Mouse (Mus musculus): ENCODE measurements at regions not wholly inside any gene's neighbourhood (a gene's known extent, or its start where the extent isn't known, plus 50 kb on each side); places are given as distances from the start of the nearest gene placed in this dataset.
A peak's percentile ranks its signal among the peaks of the same experiment; 100 is the strongest.
"Not testable (repeated sequence)": the region's sequence is repeated elsewhere in the genome, so short reads cannot be mapped to it uniquely, and the experiment has no call there.

DNA sequence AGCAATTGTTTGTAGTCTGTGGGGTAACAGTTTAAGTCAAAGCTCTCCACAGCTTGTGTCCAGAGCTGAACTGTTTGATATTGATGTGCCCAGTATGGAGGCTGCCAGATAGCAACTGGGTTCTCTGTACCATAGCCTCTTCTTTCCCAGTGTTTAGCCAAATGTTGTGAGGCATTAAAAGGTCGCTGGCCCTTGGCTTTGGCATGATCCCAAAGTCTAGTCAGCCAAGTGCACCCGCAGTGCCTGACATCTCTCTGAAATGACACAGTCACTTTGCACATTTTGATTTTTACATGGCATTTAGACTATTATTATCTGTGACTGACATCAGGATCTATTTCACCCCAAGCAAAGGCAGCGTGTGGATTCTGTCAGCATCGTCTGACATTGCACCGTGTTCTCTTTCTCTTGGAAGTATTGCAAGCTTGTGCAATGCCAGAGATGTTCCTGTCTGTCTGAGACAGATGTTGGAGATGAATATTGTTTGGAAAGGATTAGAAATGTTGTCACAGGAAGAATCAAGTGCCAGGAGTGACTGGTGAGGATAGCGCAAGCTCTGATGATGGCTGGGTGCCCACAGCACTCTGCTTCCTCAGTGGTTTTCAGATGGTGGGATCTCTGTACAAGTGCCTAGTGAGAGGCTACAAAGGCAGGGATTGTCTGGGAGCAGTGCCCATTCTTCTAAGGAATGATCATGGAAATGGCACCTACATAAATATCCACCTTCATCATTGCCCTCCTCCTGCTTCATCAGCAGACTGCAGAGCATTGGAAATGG is 289.3 kb upstream of the Shh start:
- no peak for DNase-seq

DNA sequence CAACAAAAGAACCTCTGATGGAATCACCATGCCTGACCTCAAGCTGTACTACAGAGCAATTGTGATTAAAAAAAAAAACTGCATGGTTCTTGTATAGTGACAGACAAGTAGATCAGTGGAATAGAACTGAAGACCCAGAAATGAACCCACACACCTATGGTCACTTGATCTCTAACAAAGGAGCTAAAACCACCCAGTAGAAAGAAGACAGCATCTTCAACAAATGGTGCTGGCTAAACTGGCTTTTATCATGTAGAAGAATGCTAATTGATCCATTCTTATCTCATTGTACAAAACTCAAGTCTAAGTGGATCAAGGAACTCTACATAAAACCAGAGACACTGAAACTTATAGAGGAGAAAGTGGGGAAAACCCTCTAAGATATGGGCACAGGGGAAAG is 284.8 kb upstream of the Shh start:
- DNase-seq = not testable (repeated sequence)

- DNase-seq = no peak
Measured at GRCm38 (mm10) chr5:28734768-28735167, 267.7 kb upstream of the Shh start.

GRCm38 (mm10) chr5:28722067-28722466 is 255.0 kb upstream of the Shh start:
- DNase-seq = no peak

- DNase-seq = no peak
Measured at GRCm38 (mm10) chr5:28714978-28715377, 247.9 kb upstream of the Shh start.

DNA sequence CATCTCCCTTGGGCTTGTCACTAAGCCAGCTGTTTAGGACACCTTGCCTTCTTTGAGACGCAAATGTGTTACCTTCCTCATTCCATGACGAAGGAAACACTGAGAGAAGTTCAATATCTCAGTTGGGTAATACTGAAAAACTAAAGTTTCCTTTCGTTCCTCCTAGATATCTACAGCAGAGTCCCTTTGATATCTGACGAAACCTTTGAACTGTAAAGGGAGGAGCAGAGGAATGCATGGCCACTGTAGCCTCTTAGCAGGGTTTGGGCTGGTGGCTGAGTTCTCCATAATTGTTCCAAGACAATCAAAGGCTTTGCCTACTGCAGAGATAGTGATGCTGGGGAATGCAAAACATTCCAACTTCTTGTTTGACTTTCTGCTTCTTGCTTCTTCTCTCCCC is 243.5 kb upstream of the Shh start:
- no peak for DNase-seq

DNA sequence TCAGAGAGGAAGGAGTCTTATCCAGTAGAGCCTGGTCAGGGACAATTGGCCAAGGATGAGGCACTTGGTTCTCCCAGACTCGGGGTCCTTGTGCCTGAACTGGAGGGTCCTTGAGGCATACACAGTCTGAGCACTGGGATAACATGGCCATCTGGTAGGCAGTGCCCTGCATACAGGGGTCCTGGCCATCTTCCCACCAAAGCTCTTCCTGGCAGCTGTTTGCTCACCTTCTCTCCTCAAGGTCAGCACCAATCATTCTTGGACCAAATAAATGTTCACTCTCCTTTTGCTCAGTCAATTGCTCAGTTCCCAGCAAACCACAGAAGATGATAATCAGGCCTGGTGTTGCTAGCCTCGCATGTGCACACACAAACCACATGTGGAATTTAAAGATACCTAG is 242.6 kb upstream of the Shh start:
- DNase-seq = no peak

- DNase-seq = no peak
Measured at GRCm38 (mm10) chr5:28704359-28704758, 237.3 kb upstream of the Shh start.

GRCm38 (mm10) chr5:28696966-28697365 is 229.9 kb upstream of the Shh start:
- DNase-seq = no peak

DNA sequence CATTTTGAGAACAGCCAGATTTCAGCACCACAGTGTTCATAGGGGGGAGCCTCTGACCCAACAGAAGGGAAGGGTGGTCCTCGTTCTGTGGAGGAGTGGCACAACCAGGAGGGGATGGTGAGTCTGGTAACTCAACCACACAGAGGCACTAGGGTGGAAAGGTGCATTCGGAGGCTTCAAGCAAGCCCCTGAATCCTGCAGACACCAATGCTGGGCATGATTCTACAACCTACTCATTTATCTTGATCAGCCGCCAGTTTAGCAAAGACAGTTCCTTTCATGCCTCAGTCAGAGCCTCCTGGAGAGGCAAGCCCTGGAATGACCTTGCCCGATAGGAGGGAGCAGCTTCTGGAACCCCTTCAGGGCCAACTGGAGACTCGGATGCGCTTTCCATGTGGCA is 223.1 kb upstream of the Shh start:
- no peak for DNase-seq

DNA sequence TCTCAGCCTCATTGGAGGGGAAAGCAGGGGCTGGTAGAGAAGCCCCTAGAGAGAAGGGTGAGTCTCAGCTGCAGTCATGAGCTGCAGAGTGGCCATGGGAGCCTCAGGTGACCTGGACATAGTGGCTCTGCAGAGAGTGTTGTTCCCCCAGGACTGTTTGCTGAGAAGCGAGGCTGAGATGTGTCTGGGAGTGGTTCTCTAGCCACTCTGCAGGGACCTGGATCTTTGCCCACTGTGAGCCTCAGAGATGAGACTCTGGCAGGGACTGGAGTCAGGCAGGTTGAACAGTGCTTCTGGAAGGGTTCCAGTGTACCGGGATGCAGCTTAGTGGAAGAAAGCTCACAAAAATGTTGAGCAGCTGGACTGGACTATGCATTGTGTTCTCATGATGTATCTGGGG is 222.6 kb upstream of the Shh start:
- DNase-seq = no peak

DNA sequence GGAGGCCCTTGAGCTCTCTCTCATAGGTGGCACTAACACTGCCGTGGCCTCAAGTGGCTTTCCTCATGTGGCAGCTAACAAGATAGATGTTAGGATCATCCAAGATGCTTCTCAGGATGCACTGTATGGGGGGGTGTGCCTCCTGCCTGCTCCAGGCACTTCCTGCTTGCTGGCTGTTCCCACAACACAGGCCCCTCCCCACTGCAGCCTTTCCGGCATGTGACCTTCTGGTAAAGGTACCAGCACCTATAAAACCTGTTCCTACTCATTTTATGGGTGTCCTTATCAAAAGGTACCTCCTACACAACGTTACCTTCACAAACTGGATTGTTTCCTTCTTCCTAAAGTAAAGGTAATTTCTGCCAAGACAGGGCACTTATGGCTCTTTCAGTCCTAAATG is 222.1 kb upstream of the Shh start:
- DNase-seq = no peak

DNA sequence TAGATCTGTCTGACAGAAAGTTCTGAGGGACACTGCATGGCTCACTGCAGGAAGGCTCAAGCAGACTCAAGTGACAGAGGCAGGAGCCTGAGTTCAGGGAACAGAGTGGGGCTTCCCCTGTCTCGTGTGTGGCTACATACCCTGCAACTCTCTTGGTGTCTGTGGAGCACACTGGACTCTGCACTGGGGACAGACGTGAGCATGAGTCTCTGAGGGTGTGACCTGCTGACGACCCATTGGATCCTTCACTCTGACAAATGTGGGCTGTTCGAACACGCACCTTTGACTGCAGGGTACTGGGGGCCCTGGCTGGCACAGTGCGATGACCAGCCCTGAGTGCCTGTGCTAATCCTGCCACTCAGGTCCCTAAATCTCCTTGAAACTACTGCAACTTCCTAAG is 215.8 kb upstream of the Shh start:
- no peak for DNase-seq

- no peak for DNase-seq
Measured at GRCm38 (mm10) chr5:28680311-28680710, 213.3 kb upstream of the Shh start.

GRCm38 (mm10) chr5:28679761-28680160 is 212.7 kb upstream of the Shh start:
- DNase-seq = no peak

- DNase-seq = no peak
Measured at GRCm38 (mm10) chr5:28630186-28630585, 163.1 kb upstream of the Shh start.

DNA sequence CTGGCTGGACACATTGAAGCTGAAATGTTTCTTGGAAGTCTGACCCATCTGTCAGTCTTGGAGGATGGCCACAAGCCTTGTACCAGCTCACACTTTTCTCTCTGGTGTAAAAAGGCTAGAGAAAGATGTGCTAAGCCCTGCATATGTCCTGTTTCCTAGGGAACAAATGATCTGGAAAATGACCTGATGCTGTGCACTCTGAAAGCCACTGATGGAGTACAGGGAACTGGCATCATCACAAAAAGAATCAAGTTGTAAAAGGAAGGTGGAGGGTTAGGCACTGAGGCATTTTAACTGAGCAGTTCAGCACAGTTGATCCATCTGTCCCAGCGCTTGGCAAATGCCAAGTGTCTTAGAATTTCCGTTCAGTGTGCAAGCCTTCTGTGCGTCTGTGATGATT is 144.8 kb upstream of the Shh start:
- no peak for DNase-seq

DNA sequence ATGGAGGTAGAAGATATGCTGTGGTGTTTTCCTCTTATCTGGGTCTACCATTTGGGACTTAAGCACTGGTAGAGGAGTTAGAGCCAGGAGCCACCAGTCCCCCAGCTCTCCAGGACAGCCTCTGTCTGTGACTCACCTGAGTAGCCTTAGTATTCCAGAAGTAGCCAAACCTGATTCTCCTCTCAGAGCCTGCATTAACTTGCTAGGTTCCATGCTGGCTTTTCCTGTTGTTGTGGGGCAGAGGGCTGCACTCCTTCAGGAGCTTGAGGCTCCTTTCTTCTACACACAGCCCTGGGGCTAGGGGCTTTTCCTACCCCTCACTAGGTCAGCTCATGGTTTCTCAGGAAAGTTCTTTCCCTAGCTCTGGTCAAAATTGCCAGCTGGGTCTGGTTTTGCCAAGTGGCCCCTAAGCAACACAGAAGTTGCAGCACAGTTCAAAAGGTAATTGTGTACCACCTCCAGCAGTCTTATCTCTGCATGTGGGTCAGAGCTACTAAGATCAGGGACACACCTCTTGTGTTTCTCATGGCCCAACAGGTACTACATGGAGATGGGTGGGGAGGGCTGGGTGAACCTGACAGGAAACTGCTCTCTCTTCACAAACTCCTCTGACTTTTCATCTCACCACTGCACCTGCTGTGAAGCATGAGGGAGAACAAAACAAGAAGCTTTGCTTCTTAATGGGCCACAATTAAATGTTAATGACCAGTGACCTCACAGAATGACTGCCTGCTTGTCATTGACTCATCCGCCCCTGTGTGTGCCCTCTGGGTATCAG is 129.7 kb upstream of the Shh start:
- DNase-seq = no peak

DNA sequence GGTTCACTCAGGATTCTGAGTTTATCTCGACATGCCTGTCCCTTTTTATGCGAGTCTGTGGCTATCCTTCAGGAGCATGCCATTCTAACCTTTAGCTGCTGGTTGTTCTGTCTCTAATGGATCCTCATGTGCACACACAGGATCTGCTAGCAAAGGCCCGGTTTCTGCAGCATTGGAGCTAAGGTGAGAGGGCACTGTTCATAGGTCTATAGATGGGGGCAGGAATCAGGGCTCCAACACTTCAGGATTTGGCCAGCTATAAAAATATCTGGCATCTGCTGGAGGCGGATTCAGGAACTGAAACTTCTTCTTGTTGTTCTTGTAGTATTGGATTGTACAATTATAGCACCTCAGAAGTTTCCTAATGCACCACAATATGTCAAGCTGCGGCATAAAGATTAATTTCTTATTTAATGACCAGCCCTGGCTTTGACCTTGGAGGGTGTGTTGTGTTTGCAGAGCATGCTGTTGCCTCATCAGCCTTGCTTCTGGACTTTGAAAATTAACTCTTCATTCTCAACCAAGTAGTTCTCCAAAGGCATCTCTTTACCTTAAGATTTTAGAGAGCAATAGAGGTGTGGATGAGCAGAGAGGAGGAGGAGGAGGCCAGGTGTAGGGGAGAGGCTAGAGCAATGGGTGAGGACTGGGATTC is 104.4 kb upstream of the Shh start:
- DNase-seq = no peak

DNA sequence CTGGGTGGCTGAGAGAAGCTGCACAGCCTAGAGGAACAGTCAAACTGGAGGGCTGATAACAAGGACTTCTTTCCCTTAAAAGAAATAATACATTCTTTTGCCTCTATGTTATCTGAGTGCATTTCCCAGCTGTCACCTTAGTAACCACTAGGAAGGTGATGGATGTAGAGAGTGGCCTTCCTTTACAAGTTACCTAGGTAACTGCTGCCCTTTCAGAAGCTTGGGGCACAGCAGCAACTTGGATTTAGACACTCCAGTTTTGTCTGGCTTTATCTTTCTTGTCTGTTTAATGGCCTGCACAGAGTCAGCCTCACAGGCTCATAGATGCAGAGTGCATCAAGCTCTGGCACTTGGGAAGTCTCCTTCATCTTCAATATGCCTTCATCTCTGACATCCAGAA is 101.4 kb upstream of the Shh start:
- DNase-seq = no peak

DNA sequence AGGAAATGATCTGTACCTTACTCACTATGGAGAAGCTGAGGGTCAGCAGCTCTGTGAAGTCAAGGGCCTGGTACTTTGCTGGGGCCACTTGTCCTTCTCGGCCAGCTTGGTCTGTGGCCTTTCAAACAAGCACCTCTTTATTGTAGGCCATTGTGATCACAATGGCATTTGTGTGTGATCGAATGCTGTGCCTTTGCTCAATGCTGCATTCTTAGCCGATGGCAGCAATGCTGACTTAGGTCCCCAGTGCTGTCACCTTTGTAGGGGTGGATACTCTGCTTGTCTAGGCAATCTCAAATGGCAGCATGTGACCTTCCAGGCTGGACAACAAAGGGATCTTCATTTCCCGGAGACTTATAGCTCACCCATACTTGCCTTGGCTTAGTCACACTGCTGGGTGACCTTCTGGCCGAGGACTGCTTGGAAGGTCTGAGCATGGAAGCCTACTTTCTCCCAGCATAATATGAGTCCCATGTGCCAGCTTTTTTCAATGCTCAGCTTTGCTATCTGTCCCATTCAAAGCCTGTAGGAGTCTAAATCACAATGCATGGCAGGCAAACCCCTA is 100.4 kb upstream of the Shh start:
- no peak for DNase-seq

DNA sequence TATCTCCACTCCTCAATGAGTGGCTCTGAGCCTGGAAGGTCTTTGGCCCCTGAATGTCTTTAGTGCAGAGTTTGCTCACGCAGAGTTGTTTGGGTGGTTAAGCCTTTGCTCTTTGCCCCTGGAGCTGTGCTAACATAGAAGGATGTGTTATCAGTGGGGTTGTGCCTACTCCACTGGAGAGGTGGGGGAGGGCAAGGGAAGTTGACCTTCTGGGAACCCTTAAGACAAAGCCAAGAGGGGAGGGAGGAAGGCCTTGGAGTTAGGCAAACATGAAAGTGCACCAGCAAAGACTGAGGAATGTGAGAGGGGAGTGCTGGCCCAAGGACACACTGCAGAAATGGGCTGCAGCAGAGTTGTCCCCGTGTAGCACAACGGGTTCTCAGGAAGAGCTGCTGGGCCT is 96.3 kb upstream of the Shh start:
- DNase-seq = peak; percentile 50

DNA sequence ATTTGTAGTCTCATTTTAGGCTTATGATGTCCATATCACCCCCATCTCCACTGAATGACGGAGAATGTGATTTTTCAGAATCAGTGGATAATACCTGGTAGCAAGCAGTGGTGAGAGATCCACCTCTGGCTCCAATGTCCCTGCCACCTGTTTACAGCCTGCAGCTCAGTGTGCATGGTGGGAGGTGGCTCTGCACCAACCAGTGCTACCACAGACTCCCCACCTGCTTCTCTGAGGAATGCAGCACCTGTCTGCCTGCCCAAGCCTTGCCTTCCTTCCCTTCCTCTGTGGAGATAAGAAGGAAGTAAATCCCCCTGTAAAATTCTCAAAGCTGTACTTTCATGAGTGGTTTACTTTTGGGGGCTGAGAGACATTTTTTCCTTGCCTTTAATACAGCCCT is 95.9 kb upstream of the Shh start:
- DNase-seq = no peak

DNA sequence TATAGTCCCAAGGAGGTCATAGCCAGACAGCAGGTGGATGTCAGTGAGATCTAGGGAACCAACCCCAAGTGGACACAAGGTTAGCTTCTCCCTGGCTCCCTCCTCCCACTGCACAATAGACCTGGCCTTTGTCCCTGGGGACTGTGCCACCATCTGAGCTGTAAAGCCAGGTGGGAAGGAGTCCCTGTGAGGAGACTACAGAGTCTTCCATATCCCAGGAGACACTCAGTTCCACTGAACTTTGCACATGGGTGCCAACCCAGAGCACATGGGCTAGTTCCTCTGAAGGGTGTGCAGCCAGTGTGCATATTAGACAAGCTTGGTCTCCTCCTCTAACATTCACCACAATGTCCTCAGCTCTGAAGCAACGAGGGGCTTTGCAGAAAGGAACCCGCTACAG is 86.5 kb upstream of the Shh start:
- DNase-seq = no peak

Data from lung, postnatal 14 days (tissue).